Mouse (Mus musculus) G1E (cell line): ENCODE measurements around the gene Il17re.

Experiments used
- CTCF ChIP-seq: IDR thresholded peaks from 2 replicates; pipeline ENCODE4 v1.5.1; 2012; ENCODE audit warnings: low read depth, low read length, inconsistent platforms, mixed read lengths
- TAL1 ChIP-seq: conservative IDR thresholded peaks from 2 replicates; pipeline ENCODE4 v1.6.1; 2012; ENCODE audit warnings: low read depth, low read length, inconsistent platforms, mixed read lengths

DNA sequence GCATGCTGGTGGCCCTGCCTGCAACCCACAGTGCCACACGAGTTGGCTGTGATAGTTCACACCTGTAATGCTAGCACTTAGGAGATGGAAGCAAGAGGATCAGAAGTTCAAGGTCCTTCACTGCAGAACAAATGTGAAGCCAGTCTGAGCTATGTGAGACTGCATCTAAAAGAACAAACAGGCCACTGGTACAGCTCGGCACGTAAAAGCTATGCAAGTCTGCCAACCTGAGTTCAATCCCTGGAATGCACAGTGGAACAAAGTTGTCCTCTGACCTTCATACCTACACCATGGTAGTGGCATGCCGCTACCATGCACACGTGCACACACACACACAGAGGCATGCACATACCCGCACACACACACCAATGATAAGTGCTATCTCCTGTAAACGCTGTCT lies 34.1 kb upstream of the Il17re start:
- TF ChIP-seq TAL1 (no peak), CTCF (no peak)
